Comparison of ENCODE assay signal across 8 mouse cellular contexts in the genomic region with DNA sequence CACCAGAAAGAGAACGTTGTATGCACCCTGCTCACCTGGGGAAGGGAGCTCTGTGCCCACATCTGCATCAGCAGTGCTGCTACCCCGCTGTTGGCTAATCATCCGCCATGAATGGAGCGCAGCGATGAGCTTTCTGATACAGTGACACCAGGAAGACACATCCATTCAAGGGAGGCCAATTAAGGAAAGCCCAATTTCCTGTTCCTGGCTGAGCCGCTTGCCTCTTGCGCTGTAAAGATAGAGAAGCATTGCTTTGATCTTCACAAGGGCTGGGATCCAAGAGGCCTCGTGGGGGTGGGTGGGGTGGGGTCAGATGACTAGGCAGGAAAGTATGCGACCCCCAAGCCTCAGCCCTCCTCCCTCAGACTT. TPM values are rescaled to one million over a fixed set of nuclear protein-coding genes. Genes with fewer than 3 reads are reported as not detected.
DNase-seq lines count a peak whose midpoint lies in the region; ATAC-seq lines count a peak whose summit lies in the region.

No protein-coding gene starts in this region.

- H3K9ac ChIP-seq in embryonic facial prominence, embryonic 15.5 days, result no peak overlapping the region
- H3K9ac ChIP-seq in liver, embryonic 11.5 days (ENCODE audit: low read depth, low read length), result peak overlapping the region; percentile 27; the same call in 1 of the 2 replicates

- no peaks in the 10 kb centered on the region for H3K36me3 ChIP-seq in heart, embryonic 10.5 days
- H3K36me3 ChIP-seq in embryonic facial prominence, embryonic 15.5 days, result no peaks in the 10 kb centered on the region
- H3K36me3 ChIP-seq in liver, embryonic 11.5 days (ENCODE audit: control insufficient read depth, insufficient read depth, low read length), result no peaks in the 10 kb centered on the region

- peak overlapping the region; percentile 17; the same call in 1 of the 2 replicates for H3K4me2 ChIP-seq in embryonic facial prominence, embryonic 15.5 days (replicated peaks)
- H3K4me2 ChIP-seq in liver, embryonic 11.5 days, result peak overlapping the region; percentile 45

- 4% methylated on average over 9 of the region's 9 CpGs for WGBS in heart, embryonic 10.5 days
- 11% methylated on average over 9 of the region's 9 CpGs for WGBS in embryonic facial prominence, embryonic 15.5 days
- WGBS in liver, embryonic 11.5 days, result 6% methylated on average over 9 of the region's 9 CpGs

- no peak for ATAC-seq in embryonic facial prominence, embryonic 15.5 days (ENCODE audit: insufficient number of reproducible peaks, low FRiP score, low TSS enrichment, low read depth)
- 0 out of 2 replicates have a peak, but pooled peaks have one; percentile 34 for ATAC-seq in liver, embryonic 11.5 days (replicated peaks; ENCODE audit: low FRiP score)

- peaks cover 77% of the 10 kb centered on the region for H3K4me1 ChIP-seq in heart, embryonic 10.5 days
- peaks cover 47% of the 10 kb centered on the region for H3K4me1 ChIP-seq in embryonic facial prominence, embryonic 15.5 days
- peaks cover 43% of the 10 kb centered on the region for H3K4me1 ChIP-seq in liver, embryonic 11.5 days (replicated peaks; ENCODE audit: control insufficient read depth, insufficient read depth, low read length)

- no peaks in the 10 kb centered on the region for H3K9me3 ChIP-seq in heart, embryonic 10.5 days
- no peaks in the 10 kb centered on the region for H3K9me3 ChIP-seq in embryonic facial prominence, embryonic 15.5 days (replicated peaks)
- H3K9me3 ChIP-seq in liver, embryonic 11.5 days (ENCODE audit: control insufficient read depth, low read length), result no peaks in the 10 kb centered on the region

- H3K27me3 ChIP-seq in heart, embryonic 10.5 days (ENCODE audit: insufficient read depth, poor library complexity, severe bottlenecking), result no peaks in the 10 kb centered on the region
- no peaks in the 10 kb centered on the region for H3K27me3 ChIP-seq in embryonic facial prominence, embryonic 15.5 days
- no peaks in the 10 kb centered on the region for H3K27me3 ChIP-seq in liver, embryonic 11.5 days (replicated peaks; ENCODE audit: control insufficient read depth, insufficient read depth, low read length)

- DNase-seq in heart, embryonic 10.5 days (ENCODE audit: low spot score), result no peak
- DNase-seq in heart, adult 18-20 months, result no peak
- peak; percentile 35 for DNase-seq in 416B (ENCODE audit: low read depth)
- no peak for DNase-seq in liver, embryonic 11.5 days (ENCODE audit: low spot score)
- no peak for DNase-seq in layer of hippocampus, postnatal 36 days
- no peak for DNase-seq in layer of hippocampus, postnatal 25 days (ENCODE audit: extremely low spot score in 1 of 2, low spot score in 1 of 2)
- no peak for DNase-seq in layer of hippocampus, adult 11-12 months (ENCODE audit: low spot score)

- H3K27ac ChIP-seq in heart, embryonic 10.5 days, result peak overlapping the region; percentile 67
- H3K27ac ChIP-seq in embryonic facial prominence, embryonic 15.5 days (replicated peaks), result peak overlapping the region; percentile 68
- peak overlapping the region; percentile 67 for H3K27ac ChIP-seq in liver, embryonic 11.5 days (ENCODE audit: low read depth, low read length)

- 0 out of 2 replicates have a peak overlapping the region, but pooled peaks have one; percentile 16 for H3K4me3 ChIP-seq in heart, embryonic 10.5 days
- H3K4me3 ChIP-seq in embryonic facial prominence, embryonic 15.5 days (replicated peaks), result no peak overlapping the region
- no peak overlapping the region for H3K4me3 ChIP-seq in liver, embryonic 11.5 days (ENCODE audit: low read depth, low read length)

RNA-seq across cellular contexts. Expression of a gene that starts 55.8 kb away (rescaled TPM):
- 9.6 and 11.6 TPM in 2 replicates for polyA plus RNA-seq in heart, embryonic 10.5 days (2016; fragmentation: Nextera tagmentation; extraction: Ambion mirVana)
- 10 to 100 TPM; 32.6 to 32.7 TPM for total RNA-seq in heart, adult 18-20 months (2021)
- 17.8 and 18.9 TPM in 2 replicates for polyA plus RNA-seq in embryonic facial prominence, embryonic 15.5 days (2015; fragmentation: Nextera tagmentation; extraction: Ambion mirVana)
- 12.6 and 13.9 TPM in 2 replicates for polyA plus RNA-seq in liver, embryonic 11.5 days (2014; fragmentation: Nextera tagmentation; extraction: Ambion mirVana)
- total RNA-seq in layer of hippocampus, postnatal 36 days (2021), result 10 to 100 TPM; 25.4 to 30.9 TPM
- total RNA-seq in layer of hippocampus, postnatal 25 days (2021), result 10 to 100 TPM; 25.9 to 27.7 TPM
